Mouse (Mus musculus): ENCODE results near the gene Ifnl3.

Ifnl3 gene

GRCm38 (mm10) chr7:28546649-28547048, 24.0 kb downstream of the Ifnl3 start:
- DNase-seq (ENCODE audit: low read depth, low spot score) = peak; percentile 31

- no peak for DNase-seq (ENCODE audit: low read depth, low spot score)
Measured at GRCm38 (mm10) chr7:28547154-28547553, 24.5 kb downstream of the Ifnl3 start, which contains the start of gene Nccrp1. Gene Nccrp1, minus strand, starts transcription at chr7:28547254.

DNA sequence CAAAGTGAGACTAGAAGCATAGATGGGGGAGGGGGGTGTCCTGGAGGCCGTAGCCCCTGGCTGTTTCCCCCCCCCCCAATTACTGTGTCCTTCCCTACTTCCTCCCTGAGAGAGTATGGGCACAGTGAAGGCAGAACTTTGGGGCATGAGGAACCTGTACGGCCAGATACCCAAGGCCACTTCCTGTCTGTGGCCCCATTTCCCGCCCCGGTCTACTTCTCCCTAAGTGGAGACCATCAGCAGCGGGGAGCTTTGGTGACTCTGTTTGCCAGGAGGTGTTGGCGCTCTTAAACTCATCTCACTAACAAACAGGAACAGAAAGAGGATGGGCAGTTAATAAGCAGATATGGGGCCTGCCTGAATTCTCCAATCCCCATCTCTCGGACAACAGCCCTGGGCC, 25.0 kb downstream of the Ifnl3 start:
- no peak for DNase-seq (ENCODE audit: low read depth, low spot score)

GRCm38 (mm10) chr7:28553076-28553475, 30.4 kb downstream of the Ifnl3 start:
- DNase-seq (ENCODE audit: low read depth, low spot score) = no peak

DNA sequence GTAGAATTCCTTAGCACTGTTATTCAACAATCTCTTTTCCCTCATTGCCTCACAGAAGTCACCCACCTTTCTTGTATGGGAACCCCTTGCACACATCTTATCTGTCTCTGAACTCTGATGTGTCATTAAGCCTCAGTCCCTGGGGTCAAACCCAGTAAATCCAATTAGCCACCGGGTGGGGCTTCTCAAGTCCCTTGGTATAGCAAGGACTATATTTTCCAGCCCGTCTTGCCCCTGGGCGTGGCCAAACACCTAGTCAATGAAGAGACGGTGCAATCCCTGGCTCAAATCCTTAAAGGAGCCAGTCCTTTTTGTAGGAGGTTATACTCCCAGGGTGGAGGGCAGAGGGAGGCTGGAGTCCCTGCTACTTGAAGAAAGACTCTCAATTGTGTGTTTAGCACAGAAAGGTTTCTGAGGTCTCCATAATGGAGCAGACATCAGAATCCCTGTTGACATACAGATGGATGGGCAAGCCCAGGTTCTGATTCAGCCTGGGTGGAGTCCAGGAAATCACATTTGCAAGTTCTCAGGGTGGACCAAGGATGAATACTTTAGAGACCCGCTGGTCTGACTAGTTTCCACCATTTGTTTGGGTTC, 33.4 kb downstream of the Ifnl3 start:
- no peak for DNase-seq (ENCODE audit: low read depth, low spot score)

- DNase-seq (ENCODE audit: low read depth, low spot score) = no peak
Measured at GRCm38 (mm10) chr7:28557069-28557468, 34.4 kb downstream of the Ifnl3 start.

DNA sequence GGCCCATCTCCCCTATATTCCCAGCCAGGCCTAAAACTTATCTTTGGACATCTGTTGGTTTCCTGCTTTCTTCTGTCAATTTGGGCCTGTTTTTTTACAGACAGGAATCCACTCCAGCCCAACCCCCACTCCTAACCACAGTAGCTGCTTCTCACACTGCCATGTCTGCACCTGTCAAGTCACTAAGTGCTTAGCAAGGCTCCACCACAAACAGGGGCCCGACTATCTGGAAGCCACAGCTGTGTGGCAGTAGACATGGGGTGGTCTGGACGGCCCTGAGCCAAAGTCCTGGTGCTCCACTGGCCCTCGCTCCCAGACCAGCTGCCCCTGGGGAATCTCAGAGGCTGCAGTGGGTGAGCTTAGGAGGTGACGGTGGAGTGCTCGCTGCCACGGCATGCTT, 35.1 kb downstream of the Ifnl3 start:
- DNase-seq (ENCODE audit: low read depth, low spot score) = no peak

DNA sequence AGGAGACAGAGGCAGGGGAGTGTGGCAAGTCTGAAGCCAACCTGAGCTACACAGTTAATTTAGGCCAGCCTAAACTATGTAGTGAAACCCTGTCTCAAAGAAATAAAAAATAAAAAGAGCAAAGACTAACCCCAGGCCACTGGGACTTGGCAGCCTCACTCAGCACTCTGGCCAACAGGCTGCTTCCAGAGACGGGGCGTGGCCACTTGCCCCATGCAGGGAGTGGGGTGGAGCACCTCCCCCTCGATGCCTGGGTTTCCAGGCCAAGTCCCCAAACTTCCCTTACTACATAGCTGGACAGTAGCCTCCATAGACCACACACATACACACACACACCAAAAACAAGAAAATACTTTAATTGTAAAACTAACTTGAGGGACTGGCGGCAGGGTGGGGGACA, 35.9 kb downstream of the Ifnl3 start:
- no peak for DNase-seq (ENCODE audit: low read depth, low spot score)

DNA sequence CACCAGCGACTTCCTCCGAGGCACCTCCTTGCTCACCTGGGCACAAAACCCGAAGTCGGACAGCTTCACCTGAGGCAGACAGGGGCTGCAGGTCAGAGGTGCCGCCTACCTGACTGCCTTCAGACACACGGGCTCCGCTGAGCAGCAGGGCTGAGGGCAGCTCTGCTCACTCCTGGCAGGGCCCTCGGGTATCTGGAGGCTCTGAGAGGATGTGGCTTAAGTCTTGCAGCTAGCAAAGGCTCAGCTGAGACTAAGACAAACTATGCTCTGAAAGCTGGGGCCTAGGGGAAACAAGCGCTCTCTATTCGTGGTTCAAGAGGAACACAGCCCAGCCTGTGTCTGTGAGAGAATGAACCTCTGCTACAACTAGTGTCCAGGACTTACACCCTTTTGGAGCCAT, 38.2 kb downstream of the Ifnl3 start:
- no peak for DNase-seq (ENCODE audit: low read depth, low spot score)

DNA sequence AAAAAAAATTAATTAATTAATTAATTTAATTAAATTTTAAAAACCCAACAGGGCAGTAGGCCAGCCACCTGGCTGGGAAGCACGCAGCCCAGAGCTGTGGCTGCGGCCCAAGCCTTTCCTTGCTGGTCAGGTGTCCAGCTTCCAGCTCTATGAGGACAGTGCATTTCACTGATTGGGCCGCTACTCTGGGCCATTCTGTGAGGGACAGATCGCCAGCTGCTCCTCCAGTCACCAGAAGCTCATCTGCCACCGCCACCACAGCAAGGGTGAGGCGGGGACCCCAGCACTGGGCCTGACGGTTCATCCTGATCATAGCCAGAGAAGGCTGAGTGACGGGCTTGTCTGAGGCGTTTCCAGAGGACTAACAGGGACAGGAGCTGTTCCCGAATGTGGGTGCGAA, 39.3 kb downstream of the Ifnl3 start:
- DNase-seq (ENCODE audit: low read depth, low spot score) = no peak

- DNase-seq (ENCODE audit: low read depth, low spot score) = no peak
Measured at GRCm38 (mm10) chr7:28562371-28562770, 39.7 kb downstream of the Ifnl3 start.

GRCm38 (mm10) chr7:28562951-28563350, 40.3 kb downstream of the Ifnl3 start:
- no peak for DNase-seq (ENCODE audit: low read depth, low spot score)

DNA sequence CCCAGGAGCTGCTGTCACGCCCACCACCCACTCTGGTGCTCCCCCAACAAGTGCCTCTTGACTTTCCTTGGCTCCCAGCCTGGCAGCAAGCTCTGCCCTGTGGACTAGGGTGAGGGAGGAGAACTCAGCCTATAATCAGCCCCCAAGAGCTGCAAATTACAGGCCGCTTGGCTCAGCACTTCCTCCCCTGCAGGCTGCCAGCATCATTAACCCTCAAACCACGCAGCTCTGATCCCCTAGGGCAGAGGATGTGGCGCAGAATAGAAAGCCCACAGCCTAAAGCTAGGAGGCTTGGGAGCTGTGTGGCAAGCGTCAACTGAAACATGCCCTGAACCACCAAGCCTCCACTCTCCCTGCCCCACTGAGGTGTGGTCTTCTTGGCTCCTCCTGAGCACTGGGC, 42.8 kb downstream of the Ifnl3 start:
- no peak for DNase-seq (ENCODE audit: low read depth, low spot score)

DNA sequence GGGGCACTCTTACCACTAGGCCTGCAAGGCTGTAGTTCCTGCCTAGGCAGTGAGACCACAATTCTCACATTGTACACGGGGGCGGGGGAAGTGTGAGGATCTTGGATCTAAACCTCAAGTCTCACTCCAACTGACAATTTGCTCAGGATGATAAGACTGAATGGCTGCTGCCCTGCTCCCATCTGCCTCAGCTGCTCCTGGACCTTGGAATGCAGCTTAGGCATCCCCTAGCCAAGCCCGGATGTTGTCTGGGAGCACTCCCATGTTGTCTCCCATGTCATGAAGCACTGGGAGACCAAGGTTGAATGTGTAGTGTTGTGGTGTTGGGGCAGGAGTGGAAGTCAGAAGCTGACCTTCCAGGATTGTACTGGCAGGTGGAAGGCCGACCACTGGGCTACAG, 44.9 kb downstream of the Ifnl3 start:
- no peak for DNase-seq (ENCODE audit: low read depth, low spot score)

DNA sequence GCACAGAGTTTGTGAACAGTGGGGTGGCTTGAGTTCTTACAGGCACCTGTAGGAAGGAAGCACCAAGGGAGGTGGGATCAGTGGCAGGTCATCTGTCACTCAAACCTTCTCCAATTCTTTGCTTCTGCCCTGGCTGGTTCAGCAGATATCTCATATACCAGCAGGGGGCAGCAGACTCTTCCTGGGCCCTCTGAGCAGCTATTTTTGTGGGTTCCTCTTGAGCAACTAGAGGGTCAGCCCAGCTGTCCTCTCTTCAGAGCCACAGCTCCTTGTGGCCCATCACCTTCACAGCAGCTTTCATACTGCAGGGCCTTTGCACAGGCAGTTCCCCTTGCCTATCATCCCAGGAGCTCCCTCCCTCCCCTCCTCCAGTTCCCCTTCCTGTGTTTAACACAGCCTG, 45.6 kb downstream of the Ifnl3 start:
- peak; percentile 73 for DNase-seq (ENCODE audit: low read depth, low spot score)

DNA sequence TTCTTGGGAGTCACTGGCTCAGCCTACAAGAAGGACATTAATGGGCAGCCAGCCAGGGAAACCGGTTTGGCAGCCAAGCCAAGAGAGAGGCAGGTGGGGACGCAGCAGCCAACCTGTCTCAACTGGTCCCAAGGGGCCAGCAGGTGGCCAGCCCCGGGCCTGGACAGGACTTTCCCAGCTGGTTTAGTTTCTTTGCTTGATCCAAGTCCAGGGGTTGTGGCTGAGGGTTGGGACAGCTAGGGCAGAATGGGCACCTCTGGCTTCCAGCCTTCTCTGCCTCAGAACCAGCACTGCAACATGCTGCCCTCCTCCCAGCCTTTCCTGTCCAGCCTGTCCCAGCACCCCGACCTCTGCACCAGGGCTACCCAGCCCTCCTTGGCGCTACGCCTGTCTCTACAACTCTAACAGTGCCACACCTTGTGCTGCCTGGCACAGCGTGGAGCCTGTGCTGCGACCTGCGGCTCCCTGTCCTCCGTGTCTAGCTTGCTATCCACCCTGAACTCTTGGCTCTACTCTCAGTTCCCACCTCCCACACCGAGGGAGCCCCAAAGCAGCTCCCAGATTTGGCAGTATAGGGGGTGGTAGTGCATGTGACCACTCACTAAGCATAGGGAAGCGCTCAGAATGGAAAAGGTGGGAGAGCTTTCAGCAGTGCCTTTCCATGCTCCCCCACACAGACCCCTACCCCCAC, 47.8 kb downstream of the Ifnl3 start:
- DNase-seq (ENCODE audit: low read depth, low spot score) = no peak

DNA sequence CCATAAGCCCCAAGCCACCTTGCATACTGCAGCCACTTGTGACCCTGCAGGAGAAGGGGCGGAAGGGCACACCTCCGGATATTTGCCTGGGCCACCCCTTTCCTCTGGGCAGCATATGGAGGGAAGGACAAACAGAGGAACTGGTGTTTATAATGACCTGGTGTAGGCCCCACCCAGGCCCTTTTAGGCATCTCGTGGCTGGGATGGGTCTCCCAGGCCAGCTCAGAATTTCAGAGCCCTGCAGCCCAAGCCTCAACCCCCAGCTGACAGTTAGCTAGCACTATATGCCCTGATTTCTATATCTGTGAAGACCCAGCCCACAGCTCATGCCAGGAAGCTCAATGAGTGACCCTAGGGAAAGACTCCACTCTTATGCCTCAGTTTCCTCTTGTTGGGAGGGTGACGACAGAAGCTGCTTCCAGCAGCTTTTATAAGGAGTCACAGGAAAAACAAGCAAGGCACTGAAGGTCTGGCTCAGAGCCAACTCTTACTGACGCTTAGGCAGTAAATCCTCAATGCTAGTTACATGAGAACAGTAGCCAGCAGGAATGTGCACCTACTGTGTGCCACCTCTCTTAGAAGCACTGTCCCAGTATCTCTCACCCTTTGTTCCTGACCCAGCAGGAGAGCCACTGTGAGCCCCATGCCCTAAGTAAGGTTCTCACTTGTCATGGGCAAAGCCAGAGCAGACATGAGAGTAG, 48.5 kb downstream of the Ifnl3 start:
- no peak for DNase-seq (ENCODE audit: low read depth, low spot score)

DNA sequence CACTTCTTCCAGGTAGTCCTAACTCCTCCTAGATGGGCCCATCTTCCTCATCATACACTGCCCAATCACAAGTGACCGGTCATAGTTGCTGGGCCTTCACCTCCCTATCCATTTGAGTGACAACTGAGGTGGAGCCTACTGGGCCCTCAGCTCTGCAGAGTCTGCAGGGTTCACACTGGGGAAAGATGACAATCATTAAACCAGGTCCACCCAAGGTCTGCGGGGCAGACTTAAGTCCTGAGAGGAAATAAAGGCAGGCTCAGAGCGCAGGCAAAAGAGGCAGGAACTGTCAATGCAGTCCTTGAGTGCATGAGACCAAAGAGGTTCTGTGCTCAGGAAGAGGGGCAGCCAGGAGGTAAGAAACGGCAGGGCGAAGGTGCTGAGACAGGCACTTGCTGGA, 50.1 kb downstream of the Ifnl3 start:
- no peak for DNase-seq (ENCODE audit: low read depth, low spot score)

DNA sequence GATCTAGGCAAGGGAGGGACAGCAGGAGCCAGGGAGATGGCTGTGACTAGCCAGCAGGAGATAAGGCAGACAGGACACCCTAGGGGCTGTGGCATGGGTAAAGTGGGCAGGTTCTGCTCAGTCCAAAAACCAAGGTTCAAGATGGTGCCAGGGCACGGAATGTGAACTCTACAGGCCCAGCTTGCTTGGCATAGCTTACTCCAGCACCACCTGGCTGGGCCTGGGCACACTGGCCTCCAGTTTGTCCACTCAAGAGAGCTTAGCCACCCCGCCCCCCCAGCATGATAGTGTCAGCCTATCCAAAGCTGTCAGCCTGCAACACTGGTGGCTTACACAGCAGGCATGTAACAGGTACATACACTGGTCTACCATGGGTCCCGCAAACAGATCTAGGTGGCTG, 50.6 kb downstream of the Ifnl3 start:
- no peak for DNase-seq (ENCODE audit: low read depth, low spot score)
